Mouse (Mus musculus): ENCODE results near the gene Ninl.

Ninl gene

GRCm38 (mm10) chr2:150909429-150910039 is 129.6 kb downstream of the Ninl start:
- in situ Hi-C loops (cut with MboI, MseI): loop anchor here (10.0 kb wide), 1 partner anchor 1065 kb away; no protein-coding TSS in a partner anchor

GRCm38 (mm10) chr2:150908881-150909280 is 130.3 kb downstream of the Ninl start:
- in situ Hi-C loops (cut with MboI, MseI): loop anchor here (10.0 kb wide), 1 partner anchor 1066 kb away; no protein-coding TSS in a partner anchor

- in situ Hi-C loops (cut with MboI, MseI): loop anchor here (10.0 kb wide), 1 partner anchor 1070 kb away; no protein-coding TSS in a partner anchor
These were observed 134.2 kb downstream of the Ninl start, which contains the start of gene Gins1 for GRCm38 (mm10) chr2:150904936-150905450. Gene Gins1, plus strand, starts transcription at chr2:150905400.

GRCm38 (mm10) chr2:150904272-150904935 is 134.8 kb downstream of the Ninl start, which contains the start of gene Abhd12:
Gene Abhd12, minus strand, starts transcription at chr2:150904741.
- in situ Hi-C loops (cut with MboI, MseI): loop anchor here (10.0 kb wide), 1 partner anchor 1070 kb away; no protein-coding TSS in a partner anchor

GRCm38 (mm10) chr2:150902347-150902746 is 136.8 kb downstream of the Ninl start:
- in situ Hi-C loops (cut with MboI, MseI): loop anchor here (10.0 kb wide), 1 partner anchor 1072 kb away; no protein-coding TSS in a partner anchor

- in situ Hi-C loops (cut with MboI, MseI): loop anchor here (10.0 kb wide), 1 partner anchor 1074 kb away; no protein-coding TSS in a partner anchor
These were observed 138.8 kb downstream of the Ninl start for GRCm38 (mm10) chr2:150900341-150900740.

GRCm38 (mm10) chr2:150895691-150896252 is 143.4 kb downstream of the Ninl start:
- in situ Hi-C loops (cut with MboI, MseI): loop anchor here (5.0 to 25.0 kb wide), 2 partner anchors 98 to 758 kb away; partner anchors contain the start of gene Zfp120

- in situ Hi-C loops (cut with MboI, MseI): loop anchor here (5.0 to 25.0 kb wide), 2 partner anchors 97 to 757 kb away; partner anchors contain the start of gene Zfp120
These were observed 144.4 kb downstream of the Ninl start for GRCm38 (mm10) chr2:150894617-150895267.

GRCm38 (mm10) chr2:150887370-150887769 is 151.8 kb downstream of the Ninl start:
- in situ Hi-C loops (cut with MboI, MseI): loop anchor here (10.0 to 25.0 kb wide), 2 partner anchors 727 to 750 kb away; partner anchors contain the start of gene Zfp120

GRCm38 (mm10) chr2:150886315-150886714 is 152.9 kb downstream of the Ninl start:
- in situ Hi-C loops (cut with MboI, MseI): loop anchor here (10.0 to 25.0 kb wide), 2 partner anchors 728 to 749 kb away; partner anchors contain the start of gene Zfp120

- in situ Hi-C loops (cut with MboI, MseI): loop anchor here (10.0 to 25.0 kb wide), 2 partner anchors 729 to 749 kb away; partner anchors contain the start of gene Zfp120
These were observed 153.4 kb downstream of the Ninl start for GRCm38 (mm10) chr2:150885814-150886213.

GRCm38 (mm10) chr2:150884779-150885110 is 154.4 kb downstream of the Ninl start:
- in situ Hi-C loops (cut with MboI, MseI): loop anchor here (10.0 to 25.0 kb wide), 2 partner anchors 730 to 747 kb away; partner anchors contain the start of gene Zfp120
